Mouse (Mus musculus) thymus, postnatal 36 days (tissue): Measurements from ENCODE around the gene Pzp.

ENCODE experiments used
- DNase-seq, 2 experiments: peaks; one replicate each; pipeline ENCODE4 v3.0.0; 2022; ENCODE audit warnings: mixed read lengths in 2 of 2

Pzp gene

DNA sequence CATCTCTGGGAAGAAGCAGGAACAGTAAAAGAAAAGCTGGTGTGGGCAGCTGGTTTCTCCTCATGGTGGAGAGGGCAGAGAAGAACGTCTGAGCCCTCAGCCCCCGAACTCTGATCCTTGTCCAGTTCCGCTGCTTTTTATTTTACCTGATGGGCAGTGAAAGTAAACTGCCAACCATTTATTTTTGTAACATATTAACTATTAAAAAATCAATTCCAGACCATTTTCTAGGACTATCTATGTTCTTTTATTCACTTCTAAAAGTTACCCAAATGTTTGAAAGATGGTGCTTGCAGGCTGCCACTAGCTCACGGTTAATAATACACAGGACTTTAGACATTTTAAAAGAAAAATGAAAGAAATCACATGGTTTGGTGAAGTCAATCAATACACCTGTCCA lies at the start of gene Pzp:
Gene Pzp, minus strand, starts transcription at position 120 of the 400 bp plus-strand sequence.
- no peak for DNase-seq

GRCm38 (mm10) chr6:128566589-128566988 lies 40.1 kb upstream of the Pzp start:
- DNase-seq, result no peak

- DNase-seq, result no peak
Observed at GRCm38 (mm10) chr6:128554049-128554448, 27.5 kb upstream of the Pzp start.

DNA sequence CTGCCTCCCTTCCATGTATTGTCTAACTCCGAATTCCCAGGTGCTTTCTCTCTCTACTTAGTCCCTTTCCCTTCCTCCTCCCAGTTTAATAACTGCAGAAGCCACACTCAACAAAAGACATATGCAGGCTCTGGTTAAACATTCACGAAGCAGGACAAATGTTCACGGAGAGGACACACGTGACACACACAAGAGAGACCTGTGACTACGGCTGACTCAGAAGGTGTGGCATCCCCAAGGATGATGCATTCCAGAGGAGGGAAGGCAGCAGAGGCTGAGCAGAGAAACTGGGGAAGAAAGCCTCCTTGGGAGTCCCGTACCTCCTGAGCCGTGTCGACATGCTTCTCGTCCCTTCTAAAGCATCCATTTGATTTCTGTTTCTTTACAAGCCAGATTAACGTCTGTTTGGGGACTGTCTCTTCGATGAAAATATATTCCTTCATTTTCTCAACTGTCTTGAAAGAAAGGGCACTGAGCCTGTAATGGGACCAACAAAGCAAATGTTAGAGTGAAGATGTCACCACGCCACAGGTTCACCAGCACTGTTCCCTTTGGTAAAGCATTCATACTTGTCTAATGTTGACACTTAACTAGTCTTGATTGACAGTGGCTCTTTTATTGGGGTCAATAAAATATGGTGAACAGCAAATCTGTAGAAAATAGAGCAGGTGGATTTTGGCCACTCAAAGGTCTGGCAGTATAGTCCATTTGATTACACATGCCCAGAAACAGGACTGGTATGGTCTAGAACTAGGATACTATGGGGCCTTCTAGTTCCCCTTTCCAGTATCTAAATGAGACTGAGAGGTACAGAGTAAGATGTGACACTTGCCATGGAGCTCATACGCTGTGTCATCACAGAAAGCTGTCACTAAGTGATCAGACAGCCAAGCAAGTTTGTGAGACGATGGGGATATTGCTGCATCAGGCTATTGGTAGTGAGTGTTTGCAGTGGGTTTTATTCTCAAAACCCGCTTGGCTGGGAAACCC lies 23.2 kb upstream of the Pzp start:
- no peak for DNase-seq

- no peak for DNase-seq
Observed at GRCm38 (mm10) chr6:128548532-128548931, 22.0 kb upstream of the Pzp start.

DNA sequence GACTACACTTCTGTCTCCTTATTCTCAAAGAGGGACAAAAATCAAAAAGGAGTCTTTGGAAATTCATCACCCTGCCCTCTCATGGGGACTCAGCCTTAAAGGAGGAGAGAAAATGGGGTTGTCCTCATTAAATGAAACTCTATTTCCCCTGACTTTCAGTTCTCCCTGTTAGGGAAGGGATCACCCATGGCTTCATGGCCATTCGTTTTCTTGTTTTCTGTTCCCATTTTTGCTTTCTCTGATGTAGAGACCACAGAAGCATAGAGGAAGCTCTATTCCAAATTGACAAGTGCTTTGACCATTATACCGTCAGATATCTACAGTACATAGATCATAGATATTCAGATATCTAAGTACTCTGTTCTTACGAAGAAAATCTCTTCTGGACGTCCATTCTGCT lies 18.9 kb upstream of the Pzp start:
- no peak for DNase-seq

DNA sequence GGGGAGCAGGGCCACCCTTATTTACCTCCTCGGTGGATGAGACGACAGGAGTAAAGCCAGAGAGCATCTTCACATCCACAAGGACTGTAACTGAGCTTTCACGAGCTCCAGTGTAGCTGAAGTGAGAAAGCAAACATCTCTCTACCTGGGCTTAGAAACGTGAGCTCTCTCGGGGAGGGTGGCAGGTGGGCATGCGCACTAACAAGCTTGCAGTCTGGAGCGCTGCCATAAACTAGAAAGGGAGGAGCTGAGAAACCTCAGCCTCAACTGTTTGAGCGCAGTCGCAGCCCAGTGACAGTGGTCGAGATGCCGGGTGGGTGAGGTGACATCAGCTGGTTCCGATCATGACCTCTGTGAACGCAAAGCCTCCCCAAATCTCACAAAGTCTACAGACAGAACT lies 16.7 kb upstream of the Pzp start:
- DNase-seq, result no peak

DNA sequence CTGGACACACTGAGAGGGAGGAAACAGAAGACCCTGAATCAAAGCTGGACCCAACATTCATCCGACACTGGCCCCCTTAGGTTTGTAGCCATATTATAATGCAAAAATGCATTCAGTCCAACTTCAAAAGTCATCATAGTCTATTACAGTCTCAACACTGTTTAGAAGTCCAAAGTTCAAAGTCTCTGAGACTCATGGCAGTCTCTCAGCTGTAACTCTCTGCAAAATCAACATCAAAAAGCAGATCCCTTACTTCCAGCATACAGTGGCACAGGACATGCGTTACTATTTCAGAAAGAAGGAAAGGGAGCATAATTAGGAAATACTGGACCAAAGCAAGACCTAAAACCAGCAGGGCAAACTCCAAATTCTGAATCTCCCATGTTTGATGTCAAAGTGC lies 8.7 kb upstream of the Pzp start:
- no peak for DNase-seq

- no peak for DNase-seq
Observed at GRCm38 (mm10) chr6:128533296-128533695, 6.8 kb upstream of the Pzp start.

DNA sequence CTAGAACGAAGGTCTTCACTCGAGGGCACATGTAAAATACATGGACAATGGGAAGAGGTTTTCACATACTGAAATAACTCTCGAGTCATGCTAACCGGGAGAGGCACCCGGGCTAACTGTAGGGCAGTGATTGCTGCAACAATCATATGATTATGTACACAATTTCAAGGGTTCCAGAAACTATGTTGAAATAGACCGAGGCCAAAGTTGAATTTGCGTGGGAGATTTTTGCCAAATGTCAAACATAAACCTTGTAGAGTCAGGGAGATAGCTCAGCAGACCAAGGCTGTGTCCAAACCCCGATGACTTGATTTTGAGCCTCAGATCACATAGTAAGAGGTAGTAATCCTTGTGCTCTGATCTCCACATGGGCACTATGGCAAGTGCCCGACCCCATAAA lies 6.2 kb upstream of the Pzp start:
- no peak for DNase-seq

- DNase-seq, result no peak
Observed at GRCm38 (mm10) chr6:128528491-128528890, 2.0 kb upstream of the Pzp start.

GRCm38 (mm10) chr6:128527110-128527509 lies 590 bp upstream of the Pzp start:
- no peak for DNase-seq

DNA sequence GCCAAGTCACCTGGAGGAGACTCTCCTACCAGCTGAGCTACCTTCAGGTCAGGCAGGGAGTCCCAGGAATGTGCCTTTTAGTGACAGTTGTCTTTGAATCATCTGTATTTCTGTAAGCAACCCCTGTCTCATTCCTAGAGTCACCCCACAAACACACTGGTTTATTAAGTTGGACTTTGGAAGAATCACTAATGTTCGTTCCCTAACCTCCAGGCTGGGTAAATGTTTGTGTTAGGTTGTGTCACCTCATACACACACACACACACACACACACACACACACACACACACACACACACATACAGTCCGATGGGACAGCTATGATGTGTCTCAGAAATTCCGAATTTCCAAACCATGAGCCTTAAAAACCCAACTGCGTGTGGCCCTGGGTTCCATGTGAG lies 719 bp downstream of the Pzp start:
- no peak for DNase-seq

- no peak for DNase-seq
Observed at GRCm38 (mm10) chr6:128523360-128523759, 3.2 kb downstream of the Pzp start.

DNA sequence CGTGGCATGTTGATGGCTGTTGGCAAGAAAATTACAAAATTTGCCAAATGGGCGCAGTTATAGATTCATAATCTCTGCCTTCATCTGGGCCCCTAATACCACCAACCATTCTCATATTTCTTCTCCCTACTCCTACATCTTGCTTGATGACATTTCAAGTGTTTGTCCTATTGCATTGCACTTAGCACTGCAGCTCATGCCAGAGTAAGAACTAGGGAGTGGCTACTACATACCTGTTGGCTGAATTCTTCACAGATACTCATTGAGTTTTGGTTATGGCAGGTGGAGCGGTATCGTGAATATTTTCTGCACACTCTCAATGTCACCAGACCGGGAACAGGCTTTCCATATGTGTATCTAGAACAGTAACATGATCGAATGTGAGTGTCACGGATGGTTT lies 7.4 kb downstream of the Pzp start:
- no peak for DNase-seq

GRCm38 (mm10) chr6:128505676-128506236 lies 20.8 kb downstream of the Pzp start:
- DNase-seq, result no peak

GRCm38 (mm10) chr6:128504743-128505142 lies 21.8 kb downstream of the Pzp start:
- DNase-seq, result no peak

GRCm38 (mm10) chr6:128495346-128495745 lies 31.2 kb downstream of the Pzp start:
- DNase-seq, result no peak

- no peak for DNase-seq
Observed at GRCm38 (mm10) chr6:128494646-128495331, 31.7 kb downstream of the Pzp start.

DNA sequence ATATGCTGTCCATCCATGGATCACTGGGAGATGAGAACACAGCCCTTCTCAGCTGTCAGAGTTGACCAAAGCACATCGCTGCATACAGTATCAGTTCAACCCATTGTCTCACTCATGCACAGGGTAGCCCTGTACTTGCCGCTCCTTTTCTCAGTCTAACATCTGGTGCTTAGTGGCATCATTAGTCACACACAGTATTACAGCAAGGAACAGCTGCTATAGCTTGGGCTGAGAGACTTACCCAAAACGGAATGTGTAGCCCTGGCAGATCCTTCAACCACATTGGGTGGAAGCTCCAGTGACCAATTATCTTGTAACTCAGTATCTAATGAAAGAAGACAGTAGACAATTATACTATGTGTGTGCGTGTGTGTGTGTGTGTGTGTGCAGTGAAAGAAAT lies 34.6 kb downstream of the Pzp start:
- DNase-seq, result no peak

DNA sequence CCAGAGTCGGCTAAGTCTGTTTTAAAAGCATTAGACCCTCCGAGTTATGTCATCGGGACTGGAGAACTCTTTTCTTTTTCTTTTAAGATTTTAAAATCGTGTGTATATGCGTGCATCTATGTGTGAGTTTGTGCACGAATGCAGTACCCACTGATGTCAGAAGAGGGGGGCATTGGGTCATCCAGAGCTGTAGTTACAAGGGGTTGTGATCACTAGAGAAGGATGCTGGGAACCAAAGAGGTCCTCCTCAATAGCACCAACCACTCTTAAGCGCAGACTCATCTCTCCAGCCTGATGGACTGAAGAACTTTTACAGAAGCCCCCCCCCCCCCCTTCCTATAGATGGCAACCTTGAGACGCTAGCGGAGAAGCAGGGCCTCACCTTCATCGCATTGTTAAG lies 36.4 kb downstream of the Pzp start:
- no peak for DNase-seq

- no peak for DNase-seq
Observed at GRCm38 (mm10) chr6:128487736-128488135, 38.8 kb downstream of the Pzp start.
